Mouse (Mus musculus) lung, adult 2 months (tissue): ENCODE measurements at regions not wholly inside any gene's neighbourhood (a gene's known extent, or its start where the extent isn't known, plus 50 kb on each side); places are given as distances from the start of the nearest gene placed in this dataset.

ENCODE experiments used
- CTCF ChIP-seq: fragments of 200-500 bp; IDR thresholded peaks from 2 replicates; pipeline ENCODE4 v1.5.1; 2011; ENCODE audit warnings: mild to moderate bottlenecking, low read length, control low read depth; ENCODE audit not compliant: insufficient read depth
- POLR2A ChIP-seq: fragments of 200-500 bp; IDR thresholded peaks from 2 replicates; pipeline ENCODE4 v1.6.1; 2011; ENCODE audit warnings: low read depth, mild to moderate bottlenecking, control low read depth, low read length, borderline replicate concordance; ENCODE audit errors: extremely low read depth

GRCm38 (mm10) chr9:33095654-33096053, 459.6 kb downstream of the Ets1 start:
- TF ChIP-seq CTCF (peak; percentile 47; the same call in 1 of the 2 replicates), POLR2A (no peak)
